Mouse (Mus musculus): ENCODE results near the gene Ttc16. TPM values are rescaled to one million over a fixed set of nuclear protein-coding genes. Genes with fewer than 3 reads are reported as not detected.

Gene Ttc16
- polyA plus RNA-seq, 1 experiment: 1.1 TPM

DNA sequence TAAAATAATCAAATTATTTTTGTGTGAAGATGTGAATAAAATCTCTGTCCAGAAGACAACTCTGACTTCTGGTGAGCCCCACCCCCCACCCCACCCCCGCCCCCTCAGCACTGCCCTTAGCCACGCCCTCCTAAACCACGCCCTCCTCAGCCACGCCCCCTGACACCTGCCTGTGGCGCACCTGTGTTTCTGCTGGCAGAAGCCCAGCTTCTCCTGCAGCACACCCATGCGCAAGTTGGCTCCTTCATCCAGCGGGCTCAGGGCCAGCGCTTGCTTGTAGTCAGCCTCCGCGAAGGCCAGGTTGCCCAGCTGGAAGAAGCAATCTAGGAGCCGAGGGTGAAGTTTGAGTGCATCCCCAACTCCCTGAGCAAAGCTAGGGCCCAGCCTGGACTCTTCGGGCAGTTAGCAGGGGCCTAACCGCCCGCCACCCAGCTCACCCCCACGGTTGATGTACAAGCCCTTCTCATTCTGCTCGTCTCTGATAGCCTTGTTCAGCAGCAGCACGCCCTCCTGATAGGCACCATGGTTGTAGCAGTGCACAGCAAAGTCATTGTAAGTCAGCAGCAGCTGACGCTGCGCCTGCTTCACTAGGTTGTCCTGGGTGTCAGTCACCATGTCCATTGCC, 6.7 kb downstream of the Ttc16 start:
- Histone ChIP-seq H3K36me3 (ENCODE audit: control insufficient read depth, insufficient read depth, low read length) (no peaks in the 10 kb centered on the region), H3K27ac (ENCODE audit: insufficient read depth, low read depth, low read length) (no peak overlapping the region), H3K4me3 (ENCODE audit: insufficient read depth, low read depth, low read length) (no peak overlapping the region), H3K27me3 (replicated peaks; ENCODE audit: control insufficient read depth, insufficient read depth, low read length) (no peaks in the 10 kb centered on the region), H3K4me1 (ENCODE audit: control insufficient read depth, insufficient read depth, low read length) (no peaks in the 10 kb centered on the region)
- WGBS: 57% methylated on average over 19 of the region's 19 CpGs
- peak; percentile 62 for DNase-seq
- TF ChIP-seq POLR2A (IDR thresholded peaks at IDR 0.05; ENCODE audit: low read depth, low read length) (no peak), CTCF (conservative IDR thresholded peaks at IDR 0.05; ENCODE audit: insufficient read depth, insufficient read length, low read depth, low read length) (no peak)

- no peak for TF ChIP-seq POLR2A (IDR thresholded peaks at IDR 0.05; ENCODE audit: low read depth, low read length)
- no peak for TF ChIP-seq CTCF (conservative IDR thresholded peaks at IDR 0.05; ENCODE audit: insufficient read depth, insufficient read length, low read depth, low read length)
- DNase-seq: peak; percentile 57
- Histone ChIP-seq H3K4me1 (ENCODE audit: control insufficient read depth, insufficient read depth, low read length) (no peaks in the 10 kb centered on the region), H3K27ac (ENCODE audit: insufficient read depth, low read depth, low read length) (no peak overlapping the region), H3K4me3 (ENCODE audit: insufficient read depth, low read depth, low read length) (no peak overlapping the region), H3K36me3 (ENCODE audit: control insufficient read depth, insufficient read depth, low read length) (no peaks in the 10 kb centered on the region), H3K27me3 (replicated peaks; ENCODE audit: control insufficient read depth, insufficient read depth, low read length) (no peaks in the 10 kb centered on the region)
- WGBS: 74% methylated on average over 12 of the region's 12 CpGs
Observed at GRCm38 (mm10) chr2:32767241-32767640, 8.2 kb downstream of the Ttc16 start.

DNA sequence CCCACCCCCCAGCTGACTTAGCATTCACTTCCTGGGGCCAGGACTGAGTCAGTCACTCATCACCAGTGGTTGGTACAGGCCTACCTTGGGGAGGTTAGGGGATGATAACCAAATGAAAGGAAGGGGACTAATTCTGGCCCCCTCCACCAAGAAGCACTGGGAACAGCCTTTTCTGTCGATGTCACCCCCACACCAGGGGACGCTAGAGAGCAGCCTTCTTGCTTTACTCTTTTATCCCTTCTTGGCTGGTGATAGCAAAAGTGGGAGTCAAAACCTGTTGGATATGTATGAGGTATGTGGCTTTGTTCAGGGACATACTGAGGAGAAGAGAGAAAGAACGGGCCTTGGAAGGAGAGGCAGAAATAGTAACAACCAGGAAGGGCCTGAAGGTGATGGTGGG, 12.1 kb downstream of the Ttc16 start:
- no peak overlapping the region for H3K27ac ChIP-seq (ENCODE audit: insufficient read depth, low read depth, low read length)
- WGBS: 85% methylated on average over 3 of the region's 3 CpGs
- DNase-seq: no peak

DNA sequence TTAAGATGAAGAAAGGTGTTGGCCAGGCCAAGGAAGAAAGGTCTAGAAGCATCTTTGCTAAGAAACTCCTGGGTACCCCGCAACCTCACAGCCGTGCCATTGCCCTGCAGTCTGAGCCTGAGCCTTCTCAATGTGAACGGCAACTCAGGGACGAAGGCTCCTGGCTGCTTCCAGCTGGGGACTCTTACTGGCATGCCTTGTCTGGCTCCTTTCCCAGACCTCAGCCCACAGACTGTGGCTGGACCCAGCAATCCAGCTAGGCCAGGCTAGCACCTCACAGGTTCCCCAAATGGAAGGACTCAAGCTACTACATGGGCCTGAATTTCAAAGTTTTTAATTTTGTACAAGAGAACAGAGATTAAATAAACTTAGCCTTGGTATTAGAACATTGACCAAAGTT, 13.6 kb downstream of the Ttc16 start:
- Histone ChIP-seq H3K4me1 (ENCODE audit: control insufficient read depth, insufficient read depth, low read length) (peaks cover 5% of the 10 kb centered on the region), H3K27ac (ENCODE audit: insufficient read depth, low read depth, low read length) (no peak overlapping the region)
- 64% methylated on average over 4 of the region's 4 CpGs for WGBS

More for the DNA sequence above, 12.1 kb downstream of the Ttc16 start:
- Histone ChIP-seq H3K36me3 (ENCODE audit: control insufficient read depth, insufficient read depth, low read length) (no peaks in the 10 kb centered on the region), H3K4me1 (ENCODE audit: control insufficient read depth, insufficient read depth, low read length) (peaks cover 5% of the 10 kb centered on the region), H3K27me3 (replicated peaks; ENCODE audit: control insufficient read depth, insufficient read depth, low read length) (no peaks in the 10 kb centered on the region), H3K4me3 (ENCODE audit: insufficient read depth, low read depth, low read length) (no peak overlapping the region)
- TF ChIP-seq POLR2A (IDR thresholded peaks at IDR 0.05; ENCODE audit: low read depth, low read length) (no peak), CTCF (conservative IDR thresholded peaks at IDR 0.05; ENCODE audit: insufficient read depth, insufficient read length, low read depth, low read length) (0 out of 2 replicates have a peak, but pooled peaks have one; percentile 31)

DNA sequence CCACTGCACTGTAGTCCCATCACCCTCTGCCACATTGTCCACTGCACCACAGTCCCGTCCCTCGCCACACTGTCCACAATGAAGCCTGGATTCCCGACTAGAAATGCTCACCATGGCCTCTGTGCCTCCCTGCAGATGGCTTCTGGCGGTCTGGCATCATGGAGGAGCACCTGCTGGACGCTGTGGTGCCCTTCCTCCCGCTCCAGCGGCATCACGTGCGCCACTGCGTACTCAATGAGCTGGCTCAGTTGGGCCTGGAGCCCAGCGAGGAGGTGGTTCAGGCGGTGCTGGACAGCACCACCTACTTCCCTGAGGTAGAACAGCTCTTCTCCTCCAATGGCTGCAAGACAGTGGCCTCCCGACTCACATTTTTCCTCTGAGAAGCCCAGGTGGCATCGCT, 14.1 kb downstream of the Ttc16 start:
- no peak for TF ChIP-seq POLR2A (IDR thresholded peaks at IDR 0.05; ENCODE audit: low read depth, low read length)
- TF ChIP-seq CTCF (conservative IDR thresholded peaks at IDR 0.05; ENCODE audit: insufficient read depth, insufficient read length, low read depth, low read length): no peak
- Histone ChIP-seq H3K4me1 (ENCODE audit: control insufficient read depth, insufficient read depth, low read length) (peaks cover 5% of the 10 kb centered on the region), H3K36me3 (ENCODE audit: control insufficient read depth, insufficient read depth, low read length) (no peaks in the 10 kb centered on the region), H3K27ac (ENCODE audit: insufficient read depth, low read depth, low read length) (no peak overlapping the region), H3K27me3 (replicated peaks; ENCODE audit: control insufficient read depth, insufficient read depth, low read length) (no peaks in the 10 kb centered on the region), H3K4me3 (ENCODE audit: insufficient read depth, low read depth, low read length) (no peak overlapping the region)
- DNase-seq: no peak
- 93% methylated on average over 14 of the region's 14 CpGs for WGBS

More for the DNA sequence above, 13.6 kb downstream of the Ttc16 start:
- Histone ChIP-seq H3K4me3 (ENCODE audit: insufficient read depth, low read depth, low read length) (no peak overlapping the region), H3K36me3 (ENCODE audit: control insufficient read depth, insufficient read depth, low read length) (no peaks in the 10 kb centered on the region), H3K27me3 (replicated peaks; ENCODE audit: control insufficient read depth, insufficient read depth, low read length) (no peaks in the 10 kb centered on the region)
- no peak for DNase-seq
- TF ChIP-seq POLR2A (IDR thresholded peaks at IDR 0.05; ENCODE audit: low read depth, low read length) (no peak), CTCF (conservative IDR thresholded peaks at IDR 0.05; ENCODE audit: insufficient read depth, insufficient read length, low read depth, low read length) (no peak)

DNA sequence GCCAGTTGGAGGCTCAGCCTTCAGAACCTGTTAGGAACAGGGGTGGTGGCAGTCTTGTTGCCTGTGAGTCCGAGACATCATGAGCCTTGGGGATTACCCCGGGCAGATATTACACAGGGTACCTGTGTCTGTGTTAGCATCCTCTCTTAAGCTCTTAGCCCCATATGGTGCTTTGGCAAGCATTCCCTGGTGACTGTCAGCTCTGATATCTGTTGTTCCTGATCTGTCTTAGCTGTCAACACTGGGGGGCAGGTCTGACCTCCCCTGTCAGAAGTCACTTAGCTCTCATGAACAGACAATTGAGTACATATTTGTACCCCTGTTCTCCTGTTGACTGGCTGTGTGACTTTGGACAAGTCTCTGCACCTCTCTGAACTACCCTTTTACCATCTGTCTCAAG, 16.4 kb downstream of the Ttc16 start:
- TF ChIP-seq POLR2A (IDR thresholded peaks at IDR 0.05; ENCODE audit: low read depth, low read length) (no peak), CTCF (conservative IDR thresholded peaks at IDR 0.05; ENCODE audit: insufficient read depth, insufficient read length, low read depth, low read length) (no peak)
- H3K4me1 ChIP-seq (ENCODE audit: control insufficient read depth, insufficient read depth, low read length): peaks cover 5% of the 10 kb centered on the region
- 94% methylated on average over 2 of the region's 2 CpGs for WGBS
- H3K36me3 ChIP-seq (ENCODE audit: control insufficient read depth, insufficient read depth, low read length): no peaks in the 10 kb centered on the region; the same call in 1 of the 2 replicates
- no peaks in the 10 kb centered on the region for H3K27me3 ChIP-seq (replicated peaks; ENCODE audit: control insufficient read depth, insufficient read depth, low read length)
- H3K27ac ChIP-seq (ENCODE audit: insufficient read depth, low read depth, low read length): peak overlapping the region; percentile 18; the same call in 1 of the 2 replicates
- no peak overlapping the region for H3K4me3 ChIP-seq (ENCODE audit: insufficient read depth, low read depth, low read length)
- DNase-seq: no peak

- H3K36me3 ChIP-seq (ENCODE audit: control insufficient read depth, insufficient read depth, low read length): no peaks in the 10 kb centered on the region; the same call in 1 of the 2 replicates
- WGBS: 39% methylated on average over 8 of the region's 8 CpGs
Observed at GRCm38 (mm10) chr2:32758503-32758902, 16.9 kb downstream of the Ttc16 start.

More at GRCm38 (mm10) chr2:32758503-32758902, 16.9 kb downstream of the Ttc16 start:
- peaks cover 5% of the 10 kb centered on the region for H3K4me1 ChIP-seq (ENCODE audit: control insufficient read depth, insufficient read depth, low read length)
- no peak overlapping the region for H3K4me3 ChIP-seq (ENCODE audit: insufficient read depth, low read depth, low read length)
- peak; percentile 54 for DNase-seq
- no peaks in the 10 kb centered on the region for H3K27me3 ChIP-seq (replicated peaks; ENCODE audit: control insufficient read depth, insufficient read depth, low read length)
- TF ChIP-seq POLR2A (IDR thresholded peaks at IDR 0.05; ENCODE audit: low read depth, low read length) (no peak), CTCF (conservative IDR thresholded peaks at IDR 0.05; ENCODE audit: insufficient read depth, insufficient read length, low read depth, low read length) (no peak)
- peak overlapping the region; percentile 18; the same call in 1 of the 2 replicates for H3K27ac ChIP-seq (ENCODE audit: insufficient read depth, low read depth, low read length)

Data from kidney, adult 2 months (tissue).